Mouse (Mus musculus): ENCODE results near the gene St3gal2. TPM values are rescaled to one million over a fixed set of nuclear protein-coding genes. Genes with fewer than 3 reads are reported as not detected.
"Not testable (repeated sequence)": the region's sequence is repeated elsewhere in the genome, so short reads cannot be mapped to it uniquely, and the experiment has no call there.

St3gal2 gene
- polyA plus RNA-seq, 1 experiment: 57.8 TPM

DNA sequence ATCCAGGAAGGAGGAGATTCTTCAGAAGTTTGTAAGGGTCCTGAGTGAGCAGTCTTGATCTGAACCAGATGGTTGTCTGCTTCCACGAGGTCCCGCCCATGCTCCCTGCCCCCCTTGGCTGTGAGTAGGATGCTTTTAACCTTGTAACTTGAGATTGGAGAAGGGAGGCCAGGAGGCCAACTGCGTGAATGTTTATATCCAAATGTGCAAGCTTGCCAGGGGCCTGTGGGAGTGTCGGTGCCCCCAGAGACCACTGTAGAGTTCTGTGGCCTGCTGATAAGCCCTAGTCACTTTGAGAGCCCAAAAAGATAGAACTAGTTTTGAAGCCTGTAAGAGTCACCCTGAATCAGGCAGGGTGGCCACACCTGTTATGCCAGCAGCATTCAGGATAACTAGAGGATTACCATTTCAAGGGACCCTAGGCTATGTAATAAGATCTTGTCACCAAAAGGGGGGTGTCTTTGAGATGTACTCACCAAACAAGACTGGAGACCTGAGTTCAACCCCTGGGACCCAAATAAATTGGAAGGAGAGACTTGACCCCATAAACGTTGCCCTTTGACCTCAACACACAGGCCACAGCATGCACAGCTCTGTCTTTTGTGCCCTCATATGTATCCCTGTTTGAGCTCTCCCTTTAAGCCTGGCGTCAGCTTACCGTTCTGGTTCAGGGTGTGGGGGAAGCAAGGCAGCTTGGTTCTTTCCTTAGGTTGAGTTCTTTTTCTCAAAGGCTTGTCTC is 1.9 kb downstream of the St3gal2 start:
- H3K27ac ChIP-seq (ENCODE audit: insufficient read depth, low read length): no peak overlapping the region
- no peak for TF ChIP-seq CTCF (IDR thresholded peaks at IDR 0.05; ENCODE audit: extremely low read depth, insufficient read depth, low read length)
- no peak for TF ChIP-seq POLR2A (IDR thresholded peaks at IDR 0.05; ENCODE audit: extremely low read depth, insufficient read depth, low read length)
- H3K4me3 ChIP-seq (ENCODE audit: insufficient read depth, low read length): peak overlapping the region; percentile 83; the same call in 1 of the 2 replicates
- H3K4me1 ChIP-seq (ENCODE audit: control insufficient read depth, insufficient read depth, low read length): peaks cover 1% of the 10 kb centered on the region; the same call in 1 of the 2 replicates

DNA sequence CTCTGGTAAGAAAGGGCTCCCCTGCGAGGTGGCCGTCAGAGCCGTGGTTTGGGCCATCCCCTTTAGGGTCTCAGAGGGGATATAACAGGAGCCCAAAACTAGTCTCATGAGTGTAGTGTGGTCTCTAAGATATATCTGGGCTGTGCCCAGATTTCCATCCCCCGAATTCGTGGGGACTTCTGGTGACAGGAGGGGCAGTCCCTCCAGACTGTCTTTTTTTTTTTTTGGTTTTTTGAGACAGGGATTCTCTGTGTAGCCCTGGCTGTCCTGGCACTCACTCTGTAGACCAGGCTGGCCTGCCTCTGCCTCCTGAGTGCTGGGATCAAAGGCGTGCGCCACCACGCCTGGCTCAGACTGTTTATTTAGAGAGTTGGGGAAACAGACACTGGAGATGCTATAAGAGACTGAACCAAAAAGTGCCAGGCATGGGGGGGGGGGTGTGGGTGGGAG is 6.0 kb downstream of the St3gal2 start:
- Histone ChIP-seq H3K4me1 (ENCODE audit: control insufficient read depth, insufficient read depth, low read length) (peaks cover 2% of the 10 kb centered on the region), H3K27ac (ENCODE audit: insufficient read depth, low read length) (no peak overlapping the region), H3K4me3 (ENCODE audit: insufficient read depth, low read length) (no peak overlapping the region)
- TF ChIP-seq CTCF (IDR thresholded peaks at IDR 0.05; ENCODE audit: extremely low read depth, insufficient read depth, low read length): no peak

- no peak for TF ChIP-seq CTCF (IDR thresholded peaks at IDR 0.05; ENCODE audit: extremely low read depth, insufficient read depth, low read length)
- no peak for TF ChIP-seq POLR2A (IDR thresholded peaks at IDR 0.05; ENCODE audit: extremely low read depth, insufficient read depth, low read length)
- no peak overlapping the region for H3K27ac ChIP-seq (ENCODE audit: insufficient read depth, low read length)
- H3K4me3 ChIP-seq (ENCODE audit: insufficient read depth, low read length): no peak overlapping the region
- peaks cover 4% of the 10 kb centered on the region for H3K4me1 ChIP-seq (ENCODE audit: control insufficient read depth, insufficient read depth, low read length)
These were observed 7.0 kb downstream of the St3gal2 start for GRCm38 (mm10) chr8:110926690-110927089.

GRCm38 (mm10) chr8:110928435-110928834 is 8.7 kb downstream of the St3gal2 start:
- Histone ChIP-seq H3K27ac (ENCODE audit: insufficient read depth, low read length) (no peak overlapping the region), H3K4me1 (ENCODE audit: control insufficient read depth, insufficient read depth, low read length) (peaks cover 4% of the 10 kb centered on the region), H3K4me3 (ENCODE audit: insufficient read depth, low read length) (no peak overlapping the region)
- no peak for TF ChIP-seq CTCF (IDR thresholded peaks at IDR 0.05; ENCODE audit: extremely low read depth, insufficient read depth, low read length)
- TF ChIP-seq POLR2A (IDR thresholded peaks at IDR 0.05; ENCODE audit: extremely low read depth, insufficient read depth, low read length): no peak

GRCm38 (mm10) chr8:110929066-110929465 is 9.3 kb downstream of the St3gal2 start:
- no peak overlapping the region for H3K27ac ChIP-seq (ENCODE audit: insufficient read depth, low read length)
- H3K4me3 ChIP-seq (ENCODE audit: insufficient read depth, low read length): no peak overlapping the region
- H3K4me1 ChIP-seq (ENCODE audit: control insufficient read depth, insufficient read depth, low read length): peaks cover 4% of the 10 kb centered on the region
- no peak for TF ChIP-seq CTCF (IDR thresholded peaks at IDR 0.05; ENCODE audit: extremely low read depth, insufficient read depth, low read length)
- TF ChIP-seq POLR2A (IDR thresholded peaks at IDR 0.05; ENCODE audit: extremely low read depth, insufficient read depth, low read length): no peak

DNA sequence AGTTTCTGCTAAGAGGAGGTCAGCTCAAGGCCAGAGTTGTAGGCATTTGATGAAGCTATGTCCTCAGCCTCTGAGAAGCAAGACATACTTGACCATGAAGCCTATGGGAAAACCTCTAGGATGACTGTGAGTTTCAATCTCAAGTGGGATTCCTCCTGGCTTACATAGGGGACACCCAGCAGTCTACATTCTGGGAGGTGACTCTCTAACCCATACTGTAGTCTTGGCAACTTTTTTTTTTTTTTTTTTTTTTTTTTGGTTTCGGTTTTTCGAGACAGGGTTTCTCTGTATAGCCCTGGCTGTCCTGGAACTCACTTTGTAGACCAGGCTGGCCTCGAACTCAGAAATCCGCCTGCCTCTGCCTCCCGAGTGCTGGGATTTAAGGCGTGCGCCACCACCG is 9.9 kb downstream of the St3gal2 start:
- H3K4me1 ChIP-seq (ENCODE audit: control insufficient read depth, insufficient read depth, low read length); H3K27ac ChIP-seq (ENCODE audit: insufficient read depth, low read length); H3K4me3 ChIP-seq (ENCODE audit: insufficient read depth, low read length): not testable (repeated sequence)

DNA sequence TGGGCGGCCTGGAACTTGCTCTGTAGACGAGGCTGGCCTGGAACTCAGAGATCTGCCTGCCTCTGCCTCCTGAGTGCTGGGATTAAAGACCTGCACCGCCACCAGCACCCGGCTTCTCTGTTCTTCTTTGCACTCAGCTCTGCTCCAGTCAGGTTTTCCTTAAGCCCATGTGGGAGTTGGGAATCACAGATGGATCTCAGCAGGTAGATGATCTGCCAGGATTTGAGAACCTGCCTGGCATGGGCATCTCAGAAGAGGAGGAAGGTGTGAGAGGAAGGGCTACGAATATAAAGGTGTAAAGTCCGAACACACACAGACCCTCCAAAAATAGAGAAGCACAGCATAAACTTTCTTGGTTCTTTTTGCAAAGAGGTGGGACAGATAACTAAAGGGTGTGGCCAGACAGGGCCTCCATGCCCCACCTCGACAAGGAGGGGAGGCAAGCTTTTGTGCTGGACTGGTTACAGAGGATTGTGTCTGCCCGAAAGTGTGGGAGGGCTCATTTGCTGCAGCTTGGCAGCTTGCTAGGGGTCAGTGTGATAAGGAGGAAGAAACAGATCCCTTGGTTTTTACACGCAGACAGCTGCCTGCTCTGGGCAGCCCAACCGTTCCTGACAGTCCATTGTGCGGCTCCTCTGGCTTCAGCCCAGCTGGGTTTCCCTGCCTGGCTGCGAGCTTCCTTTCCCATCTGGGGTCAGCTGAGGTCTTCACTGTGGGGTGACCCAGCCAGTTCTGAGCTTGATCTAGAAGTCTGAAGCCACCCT is 11.6 kb downstream of the St3gal2 start:
- Histone ChIP-seq H3K4me1 (ENCODE audit: control insufficient read depth, insufficient read depth, low read length) (peaks cover 4% of the 10 kb centered on the region), H3K4me3 (ENCODE audit: insufficient read depth, low read length) (no peak overlapping the region), H3K27ac (ENCODE audit: insufficient read depth, low read length) (no peak overlapping the region)
- TF ChIP-seq CTCF (IDR thresholded peaks at IDR 0.05; ENCODE audit: extremely low read depth, insufficient read depth, low read length): no peak
- no peak for TF ChIP-seq POLR2A (IDR thresholded peaks at IDR 0.05; ENCODE audit: extremely low read depth, insufficient read depth, low read length)

GRCm38 (mm10) chr8:110932444-110932843 is 12.7 kb downstream of the St3gal2 start:
- Histone ChIP-seq H3K4me3 (ENCODE audit: insufficient read depth, low read length) (no peak overlapping the region), H3K4me1 (ENCODE audit: control insufficient read depth, insufficient read depth, low read length) (peaks cover 4% of the 10 kb centered on the region), H3K27ac (ENCODE audit: insufficient read depth, low read length) (no peak overlapping the region)
- TF ChIP-seq POLR2A (IDR thresholded peaks at IDR 0.05; ENCODE audit: extremely low read depth, insufficient read depth, low read length) (no peak), CTCF (IDR thresholded peaks at IDR 0.05; ENCODE audit: extremely low read depth, insufficient read depth, low read length) (no peak)

DNA sequence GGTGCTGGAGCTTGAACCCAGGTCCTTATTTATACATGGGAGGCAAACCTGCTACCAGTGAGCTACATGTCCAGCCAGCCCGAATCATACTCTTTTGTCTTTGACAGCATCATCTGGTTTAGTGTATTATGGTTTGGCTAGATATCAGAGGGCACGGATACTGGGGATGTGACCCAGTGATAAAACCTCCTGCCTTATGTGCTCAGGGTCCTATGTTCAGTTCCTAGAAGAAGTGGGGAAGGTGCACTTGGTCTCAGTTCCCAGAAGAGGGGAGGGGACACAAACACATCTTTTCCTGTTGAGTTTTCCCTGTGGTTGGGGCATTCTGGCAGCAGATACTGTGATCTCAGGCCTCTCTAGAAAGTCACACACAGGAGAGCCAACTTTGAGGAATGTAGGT is 13.6 kb downstream of the St3gal2 start:
- Histone ChIP-seq H3K27ac (ENCODE audit: insufficient read depth, low read length) (no peak overlapping the region), H3K4me3 (ENCODE audit: insufficient read depth, low read length) (no peak overlapping the region), H3K4me1 (ENCODE audit: control insufficient read depth, insufficient read depth, low read length) (peaks cover 5% of the 10 kb centered on the region)
- TF ChIP-seq POLR2A (IDR thresholded peaks at IDR 0.05; ENCODE audit: extremely low read depth, insufficient read depth, low read length) (no peak), CTCF (IDR thresholded peaks at IDR 0.05; ENCODE audit: extremely low read depth, insufficient read depth, low read length) (no peak)

DNA sequence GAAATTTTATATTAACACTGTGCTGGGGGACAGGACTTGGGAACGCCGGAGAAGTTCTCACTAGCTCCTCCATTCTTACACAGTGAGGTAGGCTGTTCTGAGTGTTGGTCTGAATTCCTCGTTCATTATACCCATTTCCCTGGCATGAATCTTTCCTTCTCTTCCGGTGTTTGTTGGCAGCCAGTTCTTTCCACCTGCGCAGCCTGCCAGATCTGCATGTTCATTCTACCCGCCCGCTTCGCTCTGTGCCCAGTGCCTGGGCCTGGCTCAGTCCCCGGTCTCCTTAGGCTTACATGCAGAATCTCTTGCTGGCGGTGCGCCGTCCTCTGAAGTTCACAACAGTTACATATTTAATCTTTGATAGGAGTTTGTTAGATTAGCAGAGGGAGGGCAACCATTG is 16.5 kb downstream of the St3gal2 start:
- H3K27ac ChIP-seq (ENCODE audit: insufficient read depth, low read length): no peak overlapping the region
- no peak overlapping the region for H3K4me3 ChIP-seq (ENCODE audit: insufficient read depth, low read length)
- TF ChIP-seq CTCF (IDR thresholded peaks at IDR 0.05; ENCODE audit: extremely low read depth, insufficient read depth, low read length) (no peak), POLR2A (IDR thresholded peaks at IDR 0.05; ENCODE audit: extremely low read depth, insufficient read depth, low read length) (no peak)
- H3K4me1 ChIP-seq (ENCODE audit: control insufficient read depth, insufficient read depth, low read length): peaks cover 8% of the 10 kb centered on the region

Measured in cortical plate, adult 2 months (tissue).